Mouse (Mus musculus): ENCODE results near the gene C2cd6. TPM values are rescaled to one million over a fixed set of nuclear protein-coding genes. Genes with fewer than 3 reads are reported as not detected.

The C2cd6 gene
- polyA plus RNA-seq (2015; fragmentation: Nextera tagmentation; extraction: Ambion mirVana), result not detected in 2 replicates

GRCm38 (mm10) chr1:59094705-59095104 is at the start of gene C2cd6:
TSS of gene C2cd6 (minus strand) at chr1:59094900.
- ATAC-seq (ENCODE audit: insufficient number of reproducible peaks, insufficient read depth, low FRiP score, low TSS enrichment, low read depth), result no peak
- no peaks in the 10 kb centered on the region for H3K36me3 ChIP-seq
- no peak within 1 kb of the TSS for H3K9ac ChIP-seq
- no peaks in the 10 kb centered on the region for H3K4me1 ChIP-seq
- H3K4me3 ChIP-seq, result no peak within 1 kb of the TSS
- H3K27me3 ChIP-seq, result no peaks in the 10 kb centered on the region
- 92% methylated on average over 19 of the region's 19 CpGs for WGBS
- H3K4me2 ChIP-seq, result no peak within 1 kb of the TSS
- no peaks in the 10 kb centered on the region for H3K9me3 ChIP-seq
- H3K27ac ChIP-seq, result no peak within 1 kb of the TSS

- Histone ChIP-seq H3K27me3 (no peaks in the 10 kb centered on the region), H3K9ac (no peak overlapping the region), H3K4me3 (no peak overlapping the region), H3K27ac (no peak overlapping the region), H3K4me2 (no peak overlapping the region), H3K9me3 (no peaks in the 10 kb centered on the region), H3K36me3 (no peaks in the 10 kb centered on the region), H3K4me1 (no peaks in the 10 kb centered on the region)
- no peak for ATAC-seq (ENCODE audit: insufficient number of reproducible peaks, insufficient read depth, low FRiP score, low TSS enrichment, low read depth)
Observed at GRCm38 (mm10) chr1:59142809-59143208, 48.1 kb upstream of the C2cd6 start.

GRCm38 (mm10) chr1:59134419-59134818 is 39.7 kb upstream of the C2cd6 start:
- Histone ChIP-seq H3K9ac (no peak overlapping the region), H3K9me3 (no peaks in the 10 kb centered on the region), H3K27me3 (no peaks in the 10 kb centered on the region), H3K36me3 (no peaks in the 10 kb centered on the region), H3K27ac (no peak overlapping the region), H3K4me2 (no peak overlapping the region), H3K4me3 (no peak overlapping the region), H3K4me1 (no peaks in the 10 kb centered on the region)
- ATAC-seq (ENCODE audit: insufficient number of reproducible peaks, insufficient read depth, low FRiP score, low TSS enrichment, low read depth), result no peak
- 77% methylated on average over 5 of the region's 5 CpGs for WGBS

DNA sequence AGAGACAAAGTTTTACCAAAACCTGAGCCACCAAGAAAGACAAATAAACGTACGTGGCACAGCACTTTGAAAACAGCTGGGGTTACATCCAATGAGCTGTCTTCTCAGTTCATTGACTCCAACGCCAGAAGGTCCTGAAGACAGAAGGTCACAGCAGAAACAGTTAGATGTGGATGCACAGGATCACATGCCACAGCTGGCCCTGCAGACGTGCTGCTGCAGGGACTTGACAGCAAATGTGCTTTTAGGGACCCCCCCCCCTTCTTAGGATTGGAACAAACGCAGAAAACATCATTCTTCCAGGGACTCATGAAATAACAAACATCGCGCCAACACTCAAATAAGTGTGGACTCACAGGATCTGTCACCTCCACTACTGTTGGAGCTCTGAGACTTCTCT is 34.2 kb upstream of the C2cd6 start:
- ATAC-seq (ENCODE audit: insufficient number of reproducible peaks, insufficient read depth, low FRiP score, low TSS enrichment, low read depth), result no peak
- no peaks in the 10 kb centered on the region for H3K36me3 ChIP-seq
- 72% methylated on average over 7 of the region's 7 CpGs for WGBS
- H3K9me3 ChIP-seq, result no peaks in the 10 kb centered on the region
- no peak overlapping the region for H3K4me2 ChIP-seq
- no peaks in the 10 kb centered on the region for H3K4me1 ChIP-seq
- H3K9ac ChIP-seq, result no peak overlapping the region
- H3K27ac ChIP-seq, result no peak overlapping the region
- H3K4me3 ChIP-seq, result no peak overlapping the region
- no peaks in the 10 kb centered on the region for H3K27me3 ChIP-seq

DNA sequence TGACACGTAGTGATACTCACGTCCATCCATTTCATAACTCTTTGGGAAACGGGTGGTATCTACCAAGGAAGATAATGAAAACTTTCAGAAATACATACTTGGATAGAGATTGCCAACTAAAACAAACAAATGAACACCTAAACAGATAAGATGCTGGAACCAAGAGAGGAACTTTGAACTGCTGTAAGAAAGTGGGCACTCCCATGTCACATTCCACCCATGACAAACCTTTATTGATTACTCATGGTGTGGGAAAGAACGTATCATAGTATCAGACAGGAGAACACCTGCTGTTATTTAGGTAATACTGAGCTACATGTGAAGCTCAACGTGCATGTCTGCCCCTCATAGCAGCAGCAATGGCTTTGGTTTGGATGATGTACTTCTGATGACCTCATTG is 30.9 kb upstream of the C2cd6 start:
- Histone ChIP-seq H3K27me3 (no peaks in the 10 kb centered on the region), H3K9me3 (no peaks in the 10 kb centered on the region), H3K27ac (no peak overlapping the region), H3K4me3 (no peak overlapping the region), H3K4me1 (0 out of 2 replicates have a peak, but pooled peaks cover 1% of the 10 kb centered on the region), H3K9ac (no peak overlapping the region), H3K4me2 (no peak overlapping the region), H3K36me3 (no peaks in the 10 kb centered on the region)
- WGBS, result 72% methylated on average over 5 of the region's 5 CpGs
- no peak for ATAC-seq (ENCODE audit: insufficient number of reproducible peaks, insufficient read depth, low FRiP score, low TSS enrichment, low read depth)

DNA sequence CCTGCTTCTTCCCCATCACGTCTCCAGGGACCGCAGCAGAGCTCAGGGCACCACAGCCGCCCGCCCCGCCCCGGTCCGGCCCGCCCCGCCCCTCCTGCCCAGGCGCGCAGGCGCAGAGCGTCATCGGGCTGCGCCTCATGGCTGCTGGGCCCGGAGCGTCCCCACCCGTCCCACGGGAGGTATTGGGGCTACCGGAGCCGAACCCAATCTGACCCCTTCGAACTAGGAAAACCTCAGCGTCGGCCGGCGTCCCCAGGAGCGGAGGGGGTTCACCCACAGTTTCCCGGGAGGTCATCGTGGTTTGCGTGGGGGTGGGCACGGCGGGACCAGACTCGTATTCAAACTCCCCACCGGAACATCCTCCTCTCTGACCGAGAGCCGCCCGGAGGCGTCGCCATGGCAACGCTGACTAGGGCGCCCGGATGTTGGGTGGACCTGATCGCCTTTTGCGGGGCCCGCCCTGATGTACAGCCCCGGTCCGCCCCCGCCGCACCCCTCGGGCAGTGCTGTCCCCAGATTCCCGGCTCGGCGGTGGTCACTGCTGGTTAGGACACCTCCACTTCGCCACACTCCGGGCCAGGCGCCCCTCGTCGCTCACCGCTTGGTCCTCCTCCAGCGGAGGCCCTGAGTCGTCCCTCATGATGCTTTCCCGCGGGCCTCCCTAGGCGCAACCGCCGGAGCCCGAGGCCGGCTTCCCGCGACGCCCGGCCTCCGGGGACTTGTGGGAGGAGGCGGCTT is 25.2 kb upstream of the C2cd6 start, which contains the start of gene Tmem237:
Tmem237 (minus strand) TSS at position 689 of the 738 bp plus-strand sequence.
- Histone ChIP-seq H3K4me1 (peaks cover 10% of the 10 kb centered on the region), H3K27ac (peak within 1 kb of the TSS; percentile 84), H3K36me3 (peaks cover 5% of the 10 kb centered on the region; the same call in 1 of the 2 replicates), H3K27me3 (no peaks in the 10 kb centered on the region), H3K9me3 (no peaks in the 10 kb centered on the region), H3K9ac (peak within 1 kb of the TSS; percentile 92), H3K4me2 (peak within 1 kb of the TSS; percentile 89), H3K4me3 (peak within 1 kb of the TSS; percentile 73)
- WGBS, result under 1% methylated on average over 74 of the region's 74 CpGs
- peak; percentile 95 for ATAC-seq (ENCODE audit: insufficient number of reproducible peaks, insufficient read depth, low FRiP score, low TSS enrichment, low read depth)

GRCm38 (mm10) chr1:59110524-59110923 is 15.8 kb upstream of the C2cd6 start:
- Histone ChIP-seq H3K27ac (no peak overlapping the region), H3K9ac (no peak overlapping the region), H3K27me3 (no peaks in the 10 kb centered on the region), H3K4me1 (no peaks in the 10 kb centered on the region), H3K9me3 (no peaks in the 10 kb centered on the region), H3K36me3 (peaks cover 57% of the 10 kb centered on the region), H3K4me2 (no peak overlapping the region), H3K4me3 (no peak overlapping the region)
- no peak for ATAC-seq (ENCODE audit: insufficient number of reproducible peaks, insufficient read depth, low FRiP score, low TSS enrichment, low read depth)
- WGBS, result 82% methylated on average over 8 of the region's 8 CpGs

- Histone ChIP-seq H3K9me3 (no peaks in the 10 kb centered on the region), H3K27me3 (no peaks in the 10 kb centered on the region), H3K27ac (no peak overlapping the region), H3K4me2 (no peak overlapping the region), H3K4me3 (no peak overlapping the region), H3K4me1 (no peaks in the 10 kb centered on the region), H3K9ac (no peak overlapping the region), H3K36me3 (peaks cover 30% of the 10 kb centered on the region)
- no peak for ATAC-seq (ENCODE audit: insufficient number of reproducible peaks, insufficient read depth, low FRiP score, low TSS enrichment, low read depth)
- 95% methylated on average over 6 of the region's 6 CpGs for WGBS
Observed at GRCm38 (mm10) chr1:59102071-59102470, 7.4 kb upstream of the C2cd6 start.

GRCm38 (mm10) chr1:59101020-59101419 is 6.3 kb upstream of the C2cd6 start:
- Histone ChIP-seq H3K9ac (no peak overlapping the region), H3K4me3 (no peak overlapping the region), H3K27me3 (no peaks in the 10 kb centered on the region), H3K27ac (no peak overlapping the region), H3K9me3 (no peaks in the 10 kb centered on the region), H3K36me3 (peaks cover 26% of the 10 kb centered on the region), H3K4me1 (no peaks in the 10 kb centered on the region), H3K4me2 (no peak overlapping the region)
- no peak for ATAC-seq (ENCODE audit: insufficient number of reproducible peaks, insufficient read depth, low FRiP score, low TSS enrichment, low read depth)
- 86% methylated on average over 5 of the region's 5 CpGs for WGBS

DNA sequence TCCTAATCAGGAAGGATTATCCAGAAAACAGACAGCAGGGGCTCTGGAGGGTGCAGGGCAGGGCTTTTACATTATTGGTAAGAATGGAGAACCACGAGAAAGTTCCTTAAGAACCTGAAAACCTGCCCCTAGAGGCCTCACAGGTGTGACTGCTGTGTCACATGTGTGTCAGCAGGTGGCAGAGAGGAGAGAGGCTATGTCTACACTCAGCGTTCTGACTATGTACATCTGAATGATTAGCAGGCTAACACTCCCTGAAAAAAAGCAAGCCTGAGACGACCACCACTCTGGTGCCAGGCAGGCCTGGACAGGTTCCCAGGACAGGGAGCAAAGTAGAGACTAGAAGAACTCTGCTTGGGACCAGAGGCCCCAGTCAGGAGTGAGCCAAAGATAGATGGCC is 23.8 kb downstream of the C2cd6 start:
- Histone ChIP-seq H3K4me1 (no peaks in the 10 kb centered on the region), H3K9ac (no peak overlapping the region), H3K27ac (no peak overlapping the region), H3K27me3 (0 out of 2 replicates have a peak, but pooled peaks cover 4% of the 10 kb centered on the region), H3K4me2 (no peak overlapping the region), H3K36me3 (no peaks in the 10 kb centered on the region), H3K9me3 (no peaks in the 10 kb centered on the region), H3K4me3 (no peak overlapping the region)
- 28% methylated on average over 3 of the region's 3 CpGs for WGBS
- no peak for ATAC-seq (ENCODE audit: insufficient number of reproducible peaks, insufficient read depth, low FRiP score, low TSS enrichment, low read depth)

GRCm38 (mm10) chr1:59067976-59068375 is 26.7 kb downstream of the C2cd6 start:
- Histone ChIP-seq H3K36me3 (no peaks in the 10 kb centered on the region), H3K27ac (no peak overlapping the region), H3K4me3 (no peak overlapping the region), H3K27me3 (0 out of 2 replicates have a peak, but pooled peaks cover 4% of the 10 kb centered on the region), H3K9me3 (no peaks in the 10 kb centered on the region), H3K4me2 (no peak overlapping the region), H3K9ac (no peak overlapping the region), H3K4me1 (no peaks in the 10 kb centered on the region)
- WGBS, result 16% methylated on average over 3 of the region's 3 CpGs
- ATAC-seq (ENCODE audit: insufficient number of reproducible peaks, insufficient read depth, low FRiP score, low TSS enrichment, low read depth), result no peak

DNA sequence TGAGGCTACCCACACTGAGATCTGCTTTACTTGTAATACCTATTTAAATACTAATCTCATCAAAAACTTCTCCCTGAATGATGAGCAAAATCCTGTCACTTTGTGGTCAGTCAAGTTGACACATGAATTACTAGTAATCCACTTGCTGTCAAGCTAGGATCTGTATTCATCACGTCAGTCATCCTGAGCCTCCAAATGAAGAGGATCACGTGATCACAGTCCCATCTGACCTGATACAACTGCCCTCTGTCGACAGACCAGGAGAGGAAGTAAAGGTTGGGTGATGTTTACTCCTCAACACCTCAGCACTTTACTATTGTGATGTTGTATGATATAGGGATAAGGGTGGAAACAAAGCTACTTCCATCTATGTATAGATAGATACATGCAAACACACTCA is 31.0 kb downstream of the C2cd6 start:
- no peak overlapping the region for H3K4me3 ChIP-seq
- H3K36me3 ChIP-seq, result no peaks in the 10 kb centered on the region
- H3K4me1 ChIP-seq, result no peaks in the 10 kb centered on the region
- H3K9ac ChIP-seq, result no peak overlapping the region
- H3K4me2 ChIP-seq, result no peak overlapping the region
- WGBS, result 45% methylated on average over 3 of the region's 3 CpGs
- H3K9me3 ChIP-seq, result no peaks in the 10 kb centered on the region
- no peaks in the 10 kb centered on the region for H3K27me3 ChIP-seq
- no peak overlapping the region for H3K27ac ChIP-seq
- no peak for ATAC-seq (ENCODE audit: insufficient number of reproducible peaks, insufficient read depth, low FRiP score, low TSS enrichment, low read depth)

Data from embryonic facial prominence, embryonic 13.5 days (tissue).